Mouse (Mus musculus): Measurements from ENCODE around the gene Rdh19. TPM values are rescaled to one million over a fixed set of nuclear protein-coding genes. Genes with fewer than 3 reads are reported as not detected.

The Rdh19 gene
- total and polyA plus RNA-seq, 3 experiments, result not detected

DNA sequence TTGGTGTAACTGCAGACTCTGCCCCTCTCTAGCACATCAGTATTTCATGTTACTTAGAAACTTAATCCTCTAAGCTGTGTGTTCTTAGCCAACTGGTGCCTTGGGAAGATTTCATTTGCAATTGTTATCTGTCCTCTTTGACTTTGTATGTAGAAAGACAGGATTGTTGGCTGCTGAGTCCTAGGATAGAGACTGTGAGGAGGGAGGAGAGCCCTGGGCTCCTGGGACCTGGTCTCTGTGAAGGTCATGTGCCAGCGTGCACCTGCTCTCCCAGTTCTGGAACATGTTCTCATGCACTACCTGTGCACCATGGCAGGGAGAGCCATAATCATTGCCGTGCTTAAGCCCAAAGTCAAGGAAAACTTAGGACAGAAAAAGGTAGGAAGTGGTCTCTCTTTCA, 48.1 kb upstream of the Rdh19 start:
- Histone ChIP-seq H3K4me3 (ENCODE audit: control insufficient read depth in 1 of 2, insufficient read depth in 1 of 2, low read depth in 2 of 2, low read length in 2 of 2) (no peak overlapping the region), H3K9ac (ENCODE audit: control insufficient read depth, low read depth, low read length, poor library complexity, severe bottlenecking) (no peak overlapping the region), H3K4me1 (ENCODE audit: control insufficient read depth in 1 of 2, insufficient read depth in 2 of 2, low read length in 2 of 2) (no peaks in the 10 kb centered on the region), H3K9me3 (replicated peaks; ENCODE audit: insufficient read depth, low read length) (no peaks in the 10 kb centered on the region), H3K36me3 (ENCODE audit: control insufficient read depth in 1 of 2, insufficient read depth in 2 of 2, low read length in 2 of 2) (no peaks in the 10 kb centered on the region), H3K27ac (ENCODE audit: control insufficient read depth, low read depth, low read length) (no peak overlapping the region), H3K79me2 (ENCODE audit: control insufficient read depth, insufficient read depth, low read length, poor library complexity) (no peaks in the 10 kb centered on the region), H3K27me3 (ENCODE audit: control insufficient read depth in 1 of 2, insufficient read depth in 2 of 2, low read length in 2 of 2) (no peaks in the 10 kb centered on the region)
- no peak for DNase-seq (ENCODE audit: low read depth, low spot score)
- TF ChIP-seq HCFC1 (IDR thresholded peaks at IDR 0.05; ENCODE audit: low read depth, low read length), result no peak
- TF ChIP-seq E2F4 (IDR thresholded peaks at IDR 0.05; ENCODE audit: borderline replicate concordance, low read depth, low read length), result no peak
- no peak for TF ChIP-seq CHD2 (IDR thresholded peaks at IDR 0.05; ENCODE audit: low read length)
- no peak for TF ChIP-seq ZMIZ1 (IDR thresholded peaks at IDR 0.05; ENCODE audit: low read depth, low read length)
- no peak for TF ChIP-seq UBTF (IDR thresholded peaks at IDR 0.05; ENCODE audit: borderline replicate concordance, insufficient read depth, low read depth, low read length)
- TF ChIP-seq KAT2A (conservative IDR thresholded peaks at IDR 0.05; ENCODE audit: low read depth, low read length), result no peak
- no peak for TF ChIP-seq MYC (IDR thresholded peaks at IDR 0.05; ENCODE audit: low read depth, low read length)

DNA sequence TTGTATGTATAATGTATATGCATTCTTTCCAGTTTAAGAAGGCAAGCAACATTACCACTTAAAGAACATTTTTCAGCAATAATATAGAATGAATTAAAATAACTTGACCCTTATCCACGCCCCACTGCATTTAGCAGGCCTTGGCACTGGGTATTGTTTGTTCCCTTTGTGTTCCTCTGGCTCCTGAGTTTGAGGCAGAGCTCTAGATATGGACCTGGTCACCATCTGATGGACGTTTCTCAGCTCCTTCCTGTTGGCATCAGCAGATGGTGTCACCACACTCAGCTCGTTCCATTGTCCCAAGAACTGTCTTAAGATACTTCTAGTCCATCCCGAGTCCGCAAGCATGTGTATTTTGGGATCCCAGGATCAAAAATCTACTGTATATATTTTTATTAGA, 47.5 kb upstream of the Rdh19 start:
- H3K9ac ChIP-seq (ENCODE audit: control insufficient read depth, low read depth, low read length, poor library complexity, severe bottlenecking), result no peak overlapping the region
- H3K4me1 ChIP-seq (ENCODE audit: control insufficient read depth in 1 of 2, insufficient read depth in 2 of 2, low read length in 2 of 2), result no peaks in the 10 kb centered on the region
- H3K79me2 ChIP-seq (ENCODE audit: control insufficient read depth, insufficient read depth, low read length, poor library complexity), result no peaks in the 10 kb centered on the region
- H3K27me3 ChIP-seq (ENCODE audit: control insufficient read depth in 1 of 2, insufficient read depth in 2 of 2, low read length in 2 of 2), result no peaks in the 10 kb centered on the region
- DNase-seq (ENCODE audit: low read depth, low spot score), result no peak
- TF ChIP-seq MEF2A (IDR thresholded peaks at IDR 0.05; ENCODE audit: extremely low read depth, insufficient replicate concordance, low read depth, low read length, poor library complexity, severe bottlenecking) (no peak), POLR2A (IDR thresholded peaks at IDR 0.05; ENCODE audit: control insufficient read depth in 1 of 2, insufficient read depth in 1 of 2, low read depth in 1 of 2, low read length in 2 of 2, poor library complexity in 1 of 2) (no peak), ZC3H11A (IDR thresholded peaks at IDR 0.05; ENCODE audit: low read depth, low read length) (no peak), USF1 (IDR thresholded peaks at IDR 0.05; ENCODE audit: low read depth, low read length) (no peak), TCF12 (IDR thresholded peaks at IDR 0.05; ENCODE audit: low read depth, low read length) (no peak), UBTF (IDR thresholded peaks at IDR 0.05; ENCODE audit: borderline replicate concordance, insufficient read depth, low read depth, low read length) (no peak), NRF1 (IDR thresholded peaks at IDR 0.05; ENCODE audit: insufficient read depth, low read depth, low read length, poor library complexity, severe bottlenecking) (no peak), JUND (IDR thresholded peaks at IDR 0.05; ENCODE audit: low read depth, low read length) (no peak), ZNF384 (IDR thresholded peaks at IDR 0.05; ENCODE audit: low read depth, low read length) (no peak), KAT2A (conservative IDR thresholded peaks at IDR 0.05; ENCODE audit: low read depth, low read length) (no peak), MYC (IDR thresholded peaks at IDR 0.05; ENCODE audit: low read depth, low read length) (no peak), POLR2AphosphoS5 (IDR thresholded peaks at IDR 0.05; ENCODE audit: borderline replicate concordance, low read depth, low read length) (no peak)
- H3K9me3 ChIP-seq (replicated peaks; ENCODE audit: insufficient read depth, low read length), result no peaks in the 10 kb centered on the region
- no peaks in the 10 kb centered on the region for H3K36me3 ChIP-seq (ENCODE audit: control insufficient read depth in 1 of 2, insufficient read depth in 2 of 2, low read length in 2 of 2)
- H3K27ac ChIP-seq (ENCODE audit: control insufficient read depth, low read depth, low read length), result no peak overlapping the region
- H3K4me3 ChIP-seq (ENCODE audit: control insufficient read depth in 1 of 2, insufficient read depth in 1 of 2, low read depth in 2 of 2, low read length in 2 of 2), result no peak overlapping the region

Data from MEL (cell line).